Mouse (Mus musculus): Measurements from ENCODE around the gene Gm49661. TPM values are rescaled to one million over a fixed set of nuclear protein-coding genes. Genes with fewer than 3 reads are reported as not detected.

Gm49661 gene
- polyA plus RNA-seq, 1 experiment from 2014 or later = not detected

DNA sequence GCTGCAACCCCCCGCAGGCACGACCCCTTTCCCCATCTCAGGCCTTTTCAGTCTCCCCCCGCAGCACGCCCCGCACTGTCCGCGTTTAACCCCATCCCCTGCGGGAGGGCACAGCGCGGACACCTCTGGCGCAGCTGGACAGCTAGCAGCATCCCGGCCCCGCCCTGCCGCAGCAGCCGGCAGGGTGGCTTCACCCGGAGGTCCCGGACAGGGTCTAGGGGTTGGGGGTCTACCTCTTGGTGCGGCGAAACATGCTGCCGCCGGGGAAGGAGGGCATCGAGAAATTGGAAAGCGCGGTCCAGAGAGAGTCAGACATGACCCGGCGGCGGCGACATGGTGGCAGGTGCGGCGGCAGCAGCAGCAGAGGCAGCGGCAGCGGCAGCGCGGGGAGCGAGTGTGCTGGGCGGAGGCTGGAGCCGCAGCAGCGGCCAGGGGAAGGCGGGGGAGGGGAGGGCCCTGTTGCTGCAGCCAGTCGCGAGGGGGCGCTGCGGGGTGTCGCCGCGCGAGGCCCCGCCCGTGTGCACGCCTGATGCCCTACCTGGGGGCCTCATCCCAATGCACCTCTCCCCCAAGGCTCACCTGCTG, 32.2 kb downstream of the Gm49661 start, which contains the start of gene Mast1:
Gene Mast1, minus strand, starts transcription at position 398 of the 585 bp plus-strand sequence.
- H3K27ac ChIP-seq (ENCODE audit: low read length) = no peak within 1 kb of the TSS
- peak within 1 kb of the TSS; percentile 34 for H3K4me3 ChIP-seq (ENCODE audit: low read depth, low read length)
- under 1% methylated on average over 50 of the region's 50 CpGs for WGBS
- peaks cover 37% of the 10 kb centered on the region for H3K27me3 ChIP-seq (ENCODE audit: control insufficient read depth, insufficient read depth, low read length)
- peak within 1 kb of the TSS; percentile 68 for H3K4me2 ChIP-seq (replicated peaks; ENCODE audit: low read depth, low read length)
- peaks cover 6% of the 10 kb centered on the region; the same call in 1 of the 2 replicates for H3K4me1 ChIP-seq (ENCODE audit: control insufficient read depth, insufficient read depth, low read length)
- peak; percentile 68 for ATAC-seq (ENCODE audit: insufficient number of reproducible peaks, insufficient read depth, low FRiP score, low read depth)
- no peaks in the 10 kb centered on the region for H3K36me3 ChIP-seq (ENCODE audit: control insufficient read depth, insufficient read depth, low read length)
- H3K9me3 ChIP-seq (ENCODE audit: control insufficient read depth, low read depth, low read length) = no peaks in the 10 kb centered on the region
- no peak within 1 kb of the TSS; the same call in 1 of the 2 replicates for H3K9ac ChIP-seq (replicated peaks; ENCODE audit: low read depth, low read length)

DNA sequence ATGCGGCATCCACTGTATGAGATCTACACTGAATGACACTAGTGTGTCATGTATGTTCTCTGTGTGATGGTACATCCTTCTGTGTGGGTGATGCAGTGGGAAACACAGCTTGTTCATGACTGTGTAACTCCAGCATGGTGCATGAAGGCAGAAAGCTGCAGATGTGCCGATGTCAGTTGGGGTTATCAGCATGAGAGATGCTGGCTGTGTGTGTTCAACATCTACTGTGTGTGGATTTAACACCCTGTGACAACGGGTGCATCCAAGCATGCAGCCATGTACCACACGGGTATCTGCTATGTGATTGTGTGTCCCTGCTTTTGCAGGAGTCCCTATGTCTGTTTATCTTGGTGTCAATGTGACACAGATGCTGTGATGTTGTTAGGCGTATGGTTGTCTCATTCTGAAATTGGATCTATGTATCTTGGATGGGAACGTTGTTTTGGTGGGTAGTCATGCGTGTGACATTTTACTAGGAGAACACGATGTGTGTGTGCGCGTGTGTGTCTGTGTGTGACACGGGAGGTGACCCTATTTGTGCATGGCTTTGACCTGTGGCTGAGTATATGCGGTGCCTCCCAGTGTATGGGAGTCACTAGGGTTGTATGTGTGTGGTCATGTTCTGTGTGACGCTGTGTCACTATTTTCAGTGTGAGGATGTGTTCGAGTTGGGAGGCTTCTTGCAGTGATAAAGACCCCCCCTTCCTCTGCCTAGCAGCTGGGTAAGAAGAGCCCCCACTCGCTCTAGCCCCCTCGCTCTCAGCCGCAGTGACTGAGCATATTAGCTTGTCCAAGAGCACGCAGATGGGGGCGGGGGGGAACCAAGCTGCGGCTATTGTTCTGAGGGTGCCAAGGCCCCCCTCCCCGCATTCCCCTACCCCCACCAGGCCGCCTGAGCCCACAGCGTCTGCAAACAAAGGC, 32.9 kb downstream of the Gm49661 start:
- Histone ChIP-seq H3K27me3 (ENCODE audit: control insufficient read depth, insufficient read depth, low read length) (peaks cover 37% of the 10 kb centered on the region), H3K4me3 (ENCODE audit: low read depth, low read length) (peak overlapping the region; percentile 34), H3K4me2 (replicated peaks; ENCODE audit: low read depth, low read length) (peak overlapping the region; percentile 68), H3K27ac (ENCODE audit: low read length) (no peak overlapping the region), H3K9ac (replicated peaks; ENCODE audit: low read depth, low read length) (no peak overlapping the region; the same call in 1 of the 2 replicates), H3K9me3 (ENCODE audit: control insufficient read depth, low read depth, low read length) (no peaks in the 10 kb centered on the region), H3K36me3 (ENCODE audit: control insufficient read depth, insufficient read depth, low read length) (no peaks in the 10 kb centered on the region), H3K4me1 (ENCODE audit: control insufficient read depth, insufficient read depth, low read length) (peaks cover 6% of the 10 kb centered on the region; the same call in 1 of the 2 replicates)
- no peak for ATAC-seq (ENCODE audit: insufficient number of reproducible peaks, insufficient read depth, low FRiP score, low read depth)
- 27% methylated on average over 20 of the region's 23 CpGs for WGBS

GRCm38 (mm10) chr8:84935489-84935888, 33.7 kb downstream of the Gm49661 start:
- 5% methylated on average over 14 of the region's 14 CpGs for WGBS
- peaks cover 39% of the 10 kb centered on the region for H3K27me3 ChIP-seq (ENCODE audit: control insufficient read depth, insufficient read depth, low read length)
- peak; percentile 25; the same call in 1 of the 2 replicates for ATAC-seq (ENCODE audit: insufficient number of reproducible peaks, insufficient read depth, low FRiP score, low read depth)

GRCm38 (mm10) chr8:84934860-84935259, 34.4 kb downstream of the Gm49661 start:
- H3K4me1 ChIP-seq (ENCODE audit: control insufficient read depth, insufficient read depth, low read length) = peaks cover 6% of the 10 kb centered on the region; the same call in 1 of the 2 replicates
- H3K4me3 ChIP-seq (ENCODE audit: low read depth, low read length) = no peak overlapping the region
- 1% methylated on average over 15 of the region's 15 CpGs for WGBS
- ATAC-seq (ENCODE audit: insufficient number of reproducible peaks, insufficient read depth, low FRiP score, low read depth) = no peak
- peaks cover 44% of the 10 kb centered on the region for H3K27me3 ChIP-seq (ENCODE audit: control insufficient read depth, insufficient read depth, low read length)
- H3K9me3 ChIP-seq (ENCODE audit: control insufficient read depth, low read depth, low read length) = no peaks in the 10 kb centered on the region
- H3K9ac ChIP-seq (replicated peaks; ENCODE audit: low read depth, low read length) = no peak overlapping the region
- no peak overlapping the region for H3K27ac ChIP-seq (ENCODE audit: low read length)
- H3K4me2 ChIP-seq (replicated peaks; ENCODE audit: low read depth, low read length) = no peak overlapping the region
- H3K36me3 ChIP-seq (ENCODE audit: control insufficient read depth, insufficient read depth, low read length) = no peaks in the 10 kb centered on the region

More at GRCm38 (mm10) chr8:84935489-84935888, 33.7 kb downstream of the Gm49661 start:
- H3K27ac ChIP-seq (ENCODE audit: low read length) = no peak overlapping the region
- no peaks in the 10 kb centered on the region for H3K36me3 ChIP-seq (ENCODE audit: control insufficient read depth, insufficient read depth, low read length)
- no peak overlapping the region for H3K9ac ChIP-seq (replicated peaks; ENCODE audit: low read depth, low read length)
- peaks cover 6% of the 10 kb centered on the region; the same call in 1 of the 2 replicates for H3K4me1 ChIP-seq (ENCODE audit: control insufficient read depth, insufficient read depth, low read length)
- H3K4me2 ChIP-seq (replicated peaks; ENCODE audit: low read depth, low read length) = no peak overlapping the region
- H3K4me3 ChIP-seq (ENCODE audit: low read depth, low read length) = no peak overlapping the region
- no peaks in the 10 kb centered on the region for H3K9me3 ChIP-seq (ENCODE audit: control insufficient read depth, low read depth, low read length)

GRCm38 (mm10) chr8:84933767-84934559, 35.3 kb downstream of the Gm49661 start:
- H3K9ac ChIP-seq (replicated peaks; ENCODE audit: low read depth, low read length) = no peak overlapping the region
- H3K4me2 ChIP-seq (replicated peaks; ENCODE audit: low read depth, low read length) = no peak overlapping the region
- H3K4me1 ChIP-seq (ENCODE audit: control insufficient read depth, insufficient read depth, low read length) = peaks cover 6% of the 10 kb centered on the region; the same call in 1 of the 2 replicates
- no peak for ATAC-seq (ENCODE audit: insufficient number of reproducible peaks, insufficient read depth, low FRiP score, low read depth)
- H3K36me3 ChIP-seq (ENCODE audit: control insufficient read depth, insufficient read depth, low read length) = no peaks in the 10 kb centered on the region
- H3K27me3 ChIP-seq (ENCODE audit: control insufficient read depth, insufficient read depth, low read length) = peaks cover 52% of the 10 kb centered on the region
- no peak overlapping the region for H3K27ac ChIP-seq (ENCODE audit: low read length)
- H3K4me3 ChIP-seq (ENCODE audit: low read depth, low read length) = no peak overlapping the region
- WGBS = 81% methylated on average over 16 of the region's 16 CpGs
- no peaks in the 10 kb centered on the region for H3K9me3 ChIP-seq (ENCODE audit: control insufficient read depth, low read depth, low read length)

DNA sequence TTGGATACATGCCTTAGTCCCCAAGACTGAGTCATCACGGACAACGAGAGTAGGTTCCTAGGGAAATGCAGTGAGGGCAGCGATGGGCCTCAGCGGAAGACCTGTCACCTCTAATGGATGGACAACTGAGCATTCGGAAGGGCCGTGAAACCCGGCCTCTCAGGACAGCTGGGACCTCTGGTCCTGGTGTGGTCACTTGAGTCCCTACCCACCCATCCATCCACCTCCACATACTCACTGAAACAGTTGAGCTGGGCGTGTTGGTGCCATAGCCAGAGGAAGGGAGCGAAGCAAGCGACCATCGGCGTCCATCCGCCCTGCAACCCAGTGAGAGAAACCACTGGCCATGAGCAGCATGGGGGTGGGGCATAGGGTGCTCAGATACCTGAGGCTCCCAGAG, 38.7 kb downstream of the Gm49661 start:
- Histone ChIP-seq H3K9ac (replicated peaks; ENCODE audit: low read depth, low read length) (no peak overlapping the region), H3K4me1 (ENCODE audit: control insufficient read depth, insufficient read depth, low read length) (peaks cover 6% of the 10 kb centered on the region; the same call in 1 of the 2 replicates), H3K9me3 (ENCODE audit: control insufficient read depth, low read depth, low read length) (no peaks in the 10 kb centered on the region), H3K4me2 (replicated peaks; ENCODE audit: low read depth, low read length) (no peak overlapping the region), H3K4me3 (ENCODE audit: low read depth, low read length) (no peak overlapping the region), H3K27ac (ENCODE audit: low read length) (no peak overlapping the region), H3K27me3 (ENCODE audit: control insufficient read depth, insufficient read depth, low read length) (peaks cover 31% of the 10 kb centered on the region), H3K36me3 (ENCODE audit: control insufficient read depth, insufficient read depth, low read length) (no peaks in the 10 kb centered on the region)
- WGBS = 82% methylated on average over 13 of the region's 13 CpGs
- ATAC-seq (ENCODE audit: insufficient number of reproducible peaks, insufficient read depth, low FRiP score, low read depth) = no peak

DNA sequence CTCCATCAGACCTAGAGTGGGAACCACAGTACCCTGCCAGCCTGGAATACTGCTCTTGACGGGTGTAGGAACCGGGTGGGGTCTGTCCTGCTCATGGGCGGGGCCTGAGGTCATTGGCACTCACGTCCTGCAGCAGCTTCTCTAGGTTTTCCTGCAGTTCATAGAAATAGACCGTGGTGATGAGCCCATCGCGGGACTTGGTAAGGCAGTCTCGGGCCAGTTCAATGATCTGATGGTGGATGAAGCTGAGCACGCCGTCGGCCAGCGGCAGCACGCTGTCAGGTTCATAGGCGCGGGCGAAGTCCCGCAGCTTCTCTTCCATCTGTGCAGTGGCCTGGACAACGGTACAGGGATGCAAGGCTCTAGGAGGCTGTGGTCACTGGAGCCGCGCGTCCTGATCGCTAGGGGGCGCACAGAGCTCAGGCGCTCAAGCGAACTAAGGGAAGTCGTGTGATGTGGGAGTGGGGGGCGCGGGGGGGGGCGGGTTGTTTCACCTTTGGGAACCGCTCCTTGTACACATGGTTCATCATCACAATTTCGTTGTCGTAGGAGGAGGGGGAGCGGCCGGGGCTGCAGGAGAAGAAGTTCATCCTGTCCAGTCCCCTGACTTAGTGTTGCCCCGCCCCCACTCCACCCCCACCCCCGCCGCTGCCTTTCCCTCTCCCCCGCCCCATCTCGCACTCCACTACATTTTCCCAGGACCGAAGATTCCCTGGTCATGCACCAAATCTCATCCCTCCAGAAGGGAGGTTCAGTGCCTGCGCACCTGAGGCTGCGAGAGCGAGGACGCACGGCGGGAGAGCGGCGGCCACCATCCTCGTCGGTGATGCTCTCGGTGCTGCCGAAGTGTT, 40.6 kb downstream of the Gm49661 start:
- no peaks in the 10 kb centered on the region for H3K9me3 ChIP-seq (ENCODE audit: control insufficient read depth, low read depth, low read length)
- 0 out of 2 replicates have a peak, but pooled peaks cover 2% of the 10 kb centered on the region for H3K4me1 ChIP-seq (ENCODE audit: control insufficient read depth, insufficient read depth, low read length)
- H3K27me3 ChIP-seq (ENCODE audit: control insufficient read depth, insufficient read depth, low read length) = peaks cover 15% of the 10 kb centered on the region
- no peak overlapping the region for H3K9ac ChIP-seq (replicated peaks; ENCODE audit: low read depth, low read length)
- peak; percentile 69; the same call in 1 of the 2 replicates for ATAC-seq (ENCODE audit: insufficient number of reproducible peaks, insufficient read depth, low FRiP score, low read depth)
- H3K27ac ChIP-seq (ENCODE audit: low read length) = no peak overlapping the region
- no peaks in the 10 kb centered on the region for H3K36me3 ChIP-seq (ENCODE audit: control insufficient read depth, insufficient read depth, low read length)
- peak overlapping the region; percentile 64 for H3K4me2 ChIP-seq (replicated peaks; ENCODE audit: low read depth, low read length)
- H3K4me3 ChIP-seq (ENCODE audit: low read depth, low read length) = peak overlapping the region; percentile 27
- WGBS = 3% methylated on average over 52 of the region's 52 CpGs

All from stomach, embryonic 14.5 days (tissue).